Mouse (Mus musculus) ES-Bruce4 (cell line): ENCODE measurements at regions not wholly inside any gene's neighbourhood (a gene's known extent, or its start where the extent isn't known, plus 50 kb on each side); places are given as distances from the start of the nearest gene placed in this dataset.

Experiments used
- H3K27ac ChIP-seq: 2 replicates; pipeline ENCODE4 v1.5.1; 2012; ENCODE audit warnings: low read length, inconsistent platforms; ENCODE audit not compliant: insufficient read depth
- H3K27me3 ChIP-seq: 2 replicates; pipeline ENCODE4 v1.6.1; 2012; ENCODE audit warnings: mild to moderate bottlenecking, low read length, inconsistent platforms; ENCODE audit not compliant: control insufficient read depth, poor library complexity, insufficient read depth, severe bottlenecking
- H3K36me3 ChIP-seq: 2 replicates; pipeline ENCODE4 v1.6.1; 2012; ENCODE audit warnings: inconsistent platforms, mild to moderate bottlenecking, low read length, moderate library complexity; ENCODE audit not compliant: control insufficient read depth, poor library complexity, insufficient read depth, severe bottlenecking
- H3K4me1 ChIP-seq: one replicate; pipeline ENCODE4 v1.8.1; 2011; ENCODE audit warnings: low read length; ENCODE audit not compliant: control insufficient read depth, insufficient read depth
- H3K4me3 ChIP-seq: 2 replicates; pipeline ENCODE4 v1.5.1; 2011; ENCODE audit warnings: low read depth, mild to moderate bottlenecking, low read length
- H3K9ac ChIP-seq: 2 replicates; pipeline ENCODE4 v1.6.1; 2012; ENCODE audit warnings: low read depth, mild to moderate bottlenecking, inconsistent platforms; ENCODE audit not compliant: poor library complexity, severe bottlenecking
- H3K9me3 ChIP-seq: replicated peaks from 2 replicates; pipeline ENCODE4 v1.6.1; 2012; ENCODE audit warnings: mild to moderate bottlenecking, low read length, inconsistent platforms; ENCODE audit not compliant: control insufficient read depth, poor library complexity, insufficient read depth, severe bottlenecking
- CTCF ChIP-seq: IDR thresholded peaks from one replicate; pipeline ENCODE4 v1.8.1; 2011; ENCODE audit warnings: low read depth, low read length
- EP300 ChIP-seq: IDR thresholded peaks from 2 replicates; pipeline ENCODE4 v1.6.1; 2011; ENCODE audit warnings: low read depth, low read length; ENCODE audit not compliant: insufficient read depth
- POLR2A ChIP-seq: IDR thresholded peaks from one replicate; pipeline ENCODE4 v1.8.1; 2011; ENCODE audit warnings: low read length; ENCODE audit not compliant: insufficient read depth

DNA sequence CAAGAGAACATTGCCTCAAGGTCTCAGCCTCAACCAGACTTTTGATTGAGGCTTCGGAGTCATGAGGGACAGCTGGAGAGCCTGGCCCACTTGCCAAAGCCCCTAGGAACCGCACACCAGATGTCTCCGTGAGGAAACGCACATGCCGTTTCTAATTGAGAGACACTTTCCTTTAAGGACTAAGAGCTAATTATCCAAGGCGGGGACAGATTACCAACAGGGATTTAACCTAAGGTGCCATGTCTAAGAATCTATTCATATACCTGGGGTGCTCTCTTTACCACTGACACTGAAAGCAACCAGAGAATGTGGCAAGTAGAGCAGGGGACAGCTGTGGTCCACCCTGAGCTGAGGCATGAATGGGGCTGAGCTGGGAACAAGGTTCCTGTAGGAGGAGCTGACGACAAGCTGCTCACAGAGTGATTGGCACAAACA lies 255.9 kb downstream of the Cdh26 start:
- no peak overlapping the region for H3K4me3 ChIP-seq
- H3K9me3 ChIP-seq: no peaks in the 10 kb centered on the region
- H3K36me3 ChIP-seq: no peaks in the 10 kb centered on the region
- TF ChIP-seq CTCF: no peak
- no peak for TF ChIP-seq EP300
- TF ChIP-seq POLR2A: no peak
- no peak overlapping the region for H3K9ac ChIP-seq
- H3K4me1 ChIP-seq: no peaks in the 10 kb centered on the region
- no peak overlapping the region for H3K27ac ChIP-seq
- no peaks in the 10 kb centered on the region for H3K27me3 ChIP-seq

DNA sequence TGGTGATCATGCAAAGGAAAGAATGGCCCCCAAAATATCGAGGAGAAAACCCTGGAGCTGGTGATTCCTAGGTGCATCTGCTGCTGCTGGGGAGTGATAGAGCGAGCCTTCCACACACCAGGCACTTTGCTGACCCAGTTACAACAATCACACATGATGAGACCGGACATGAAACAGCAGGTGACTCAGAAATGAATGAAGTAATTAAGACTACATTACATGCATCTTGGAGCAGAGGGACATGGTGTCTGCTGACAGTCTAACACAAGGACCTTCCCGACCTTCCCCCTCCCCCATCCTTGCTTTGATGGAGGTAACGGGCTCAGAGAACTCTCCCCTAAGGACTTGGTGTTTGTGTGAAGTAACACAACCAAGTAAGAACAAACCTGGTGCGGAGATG lies 258.3 kb downstream of the Cdh26 start:
- Histone ChIP-seq H3K4me3 (no peak overlapping the region), H3K27ac (no peak overlapping the region), H3K9ac (no peak overlapping the region), H3K27me3 (no peaks in the 10 kb centered on the region), H3K9me3 (no peaks in the 10 kb centered on the region), H3K4me1 (no peaks in the 10 kb centered on the region), H3K36me3 (no peaks in the 10 kb centered on the region)
- TF ChIP-seq POLR2A (no peak), CTCF (no peak), EP300 (no peak)

- no peaks in the 10 kb centered on the region for H3K4me1 ChIP-seq
- H3K27me3 ChIP-seq: no peaks in the 10 kb centered on the region
- H3K9ac ChIP-seq: no peak overlapping the region
- H3K36me3 ChIP-seq: no peaks in the 10 kb centered on the region
- H3K9me3 ChIP-seq: no peaks in the 10 kb centered on the region
- no peak overlapping the region for H3K4me3 ChIP-seq
- H3K27ac ChIP-seq: no peak overlapping the region
- no peak for TF ChIP-seq CTCF
- no peak for TF ChIP-seq POLR2A
- no peak for TF ChIP-seq EP300
These were observed 261.0 kb downstream of the Cdh26 start for GRCm38 (mm10) chr2:178691190-178691864.

- no peaks in the 10 kb centered on the region for H3K36me3 ChIP-seq
These were observed 261.5 kb downstream of the Cdh26 start for GRCm38 (mm10) chr2:178691865-178692228.

GRCm38 (mm10) chr2:178692231-178692630 lies 261.9 kb downstream of the Cdh26 start:
- Histone ChIP-seq H3K4me1 (no peaks in the 10 kb centered on the region), H3K9me3 (no peaks in the 10 kb centered on the region), H3K27me3 (no peaks in the 10 kb centered on the region), H3K9ac (no peak overlapping the region), H3K27ac (no peak overlapping the region), H3K4me3 (no peak overlapping the region), H3K36me3 (no peaks in the 10 kb centered on the region)
- no peak for TF ChIP-seq EP300
- TF ChIP-seq CTCF: no peak
- no peak for TF ChIP-seq POLR2A

More at GRCm38 (mm10) chr2:178691865-178692228, 261.5 kb downstream of the Cdh26 start:
- H3K9me3 ChIP-seq: no peaks in the 10 kb centered on the region
- H3K27me3 ChIP-seq: no peaks in the 10 kb centered on the region
- no peak overlapping the region for H3K4me3 ChIP-seq
- no peak overlapping the region for H3K9ac ChIP-seq
- no peaks in the 10 kb centered on the region for H3K4me1 ChIP-seq
- H3K27ac ChIP-seq: no peak overlapping the region
- no peak for TF ChIP-seq POLR2A
- no peak for TF ChIP-seq CTCF
- no peak for TF ChIP-seq EP300

GRCm38 (mm10) chr2:178698648-178699047 lies 268.3 kb downstream of the Cdh26 start:
- Histone ChIP-seq H3K27me3 (no peaks in the 10 kb centered on the region), H3K27ac (no peak overlapping the region), H3K4me1 (no peaks in the 10 kb centered on the region), H3K36me3 (no peaks in the 10 kb centered on the region), H3K9ac (no peak overlapping the region), H3K9me3 (no peaks in the 10 kb centered on the region), H3K4me3 (no peak overlapping the region)
- TF ChIP-seq EP300: no peak
